Mouse (Mus musculus) heart, adult 9 months (tissue): ENCODE data around the gene Zar1.
"Not testable (repeated sequence)": the region's sequence is repeated elsewhere in the genome, so short reads cannot be mapped to it uniquely, and the experiment has no call there.

Experiments
- DNase-seq, 2 experiments: peaks; one replicate each; pipeline ENCODE4 v3.0.0; 2022; ENCODE audit warnings: low spot score in 2 of 2

The Zar1 gene

DNA sequence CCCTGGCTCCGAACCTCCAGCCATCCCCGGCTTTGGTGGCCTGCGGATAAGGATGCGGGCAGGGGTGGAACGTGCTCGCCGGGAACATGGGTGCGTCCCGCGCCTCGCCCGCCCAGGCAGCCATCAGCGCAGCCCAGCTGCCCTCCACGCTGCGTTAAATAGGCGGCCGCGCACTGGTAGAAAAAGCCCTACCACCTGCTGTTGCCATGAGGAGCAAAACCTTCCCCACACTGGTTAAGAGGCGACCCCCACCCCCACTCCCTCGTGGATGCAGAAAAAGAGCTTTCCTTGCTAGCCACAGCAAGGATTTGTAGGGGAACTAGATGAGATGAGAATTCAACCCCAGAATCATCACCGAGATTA is at the start of gene Zar1:
Gene Zar1 (minus strand): TSS at position 285 of the 363 bp plus-strand sequence.
- not testable (repeated sequence) for DNase-seq

DNA sequence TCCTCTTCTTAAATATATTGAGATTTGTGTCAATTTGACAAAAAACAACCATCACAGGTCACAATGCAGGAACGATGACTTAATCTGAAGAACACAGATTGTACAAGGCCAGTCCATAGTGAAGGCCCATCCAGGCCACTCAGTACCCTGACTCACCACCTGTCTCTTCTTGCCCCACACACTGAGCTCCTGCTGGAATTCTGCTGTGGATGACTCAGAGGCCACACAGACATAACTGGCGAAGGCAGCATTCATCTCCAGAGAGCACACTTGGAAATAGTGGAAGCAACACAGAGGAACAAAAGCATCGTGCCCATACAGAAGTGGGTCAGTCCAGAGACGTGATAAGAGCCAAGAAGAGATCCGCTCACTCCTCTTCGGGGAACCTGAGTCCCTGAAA is 49.0 kb upstream of the Zar1 start:
- no peak for DNase-seq

DNA sequence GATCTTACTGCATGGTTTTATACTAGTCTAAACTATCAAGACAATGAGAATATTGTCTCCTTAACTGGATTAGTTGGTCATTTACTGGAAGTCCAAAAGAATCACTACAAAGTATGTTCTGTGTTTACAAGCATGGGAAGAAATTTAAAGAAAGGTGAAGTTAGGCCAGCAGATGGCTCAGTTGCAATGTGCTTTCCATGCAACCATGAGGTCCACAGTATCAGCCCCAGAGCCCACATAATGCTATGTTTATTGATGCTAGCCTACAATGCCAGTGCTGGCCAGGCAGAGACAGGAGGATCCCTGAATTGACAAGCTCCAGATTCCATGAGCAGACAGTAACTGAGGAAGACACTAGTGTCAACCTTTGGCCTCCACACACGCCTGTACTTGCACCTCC is 40.0 kb upstream of the Zar1 start:
- no peak for DNase-seq

DNA sequence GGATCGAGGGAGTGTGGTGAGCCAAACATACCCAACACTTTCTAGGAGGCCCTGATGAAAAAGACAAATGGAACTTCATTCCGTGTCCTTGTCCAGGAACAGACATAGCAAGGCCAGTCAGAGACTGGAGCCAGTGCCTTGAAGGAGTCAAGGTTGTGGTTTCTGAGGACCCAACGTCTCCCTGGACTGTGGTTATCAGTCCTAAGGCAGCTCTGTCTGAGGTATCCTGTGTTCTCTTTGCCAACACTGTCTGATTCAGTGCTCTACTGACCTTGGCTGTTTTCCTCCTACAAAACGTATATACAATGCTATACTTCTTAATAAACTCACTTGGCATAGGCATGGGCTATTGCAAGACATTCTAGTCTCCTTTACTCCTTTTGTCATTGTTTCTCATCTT is 36.4 kb upstream of the Zar1 start:
- no peak for DNase-seq

DNA sequence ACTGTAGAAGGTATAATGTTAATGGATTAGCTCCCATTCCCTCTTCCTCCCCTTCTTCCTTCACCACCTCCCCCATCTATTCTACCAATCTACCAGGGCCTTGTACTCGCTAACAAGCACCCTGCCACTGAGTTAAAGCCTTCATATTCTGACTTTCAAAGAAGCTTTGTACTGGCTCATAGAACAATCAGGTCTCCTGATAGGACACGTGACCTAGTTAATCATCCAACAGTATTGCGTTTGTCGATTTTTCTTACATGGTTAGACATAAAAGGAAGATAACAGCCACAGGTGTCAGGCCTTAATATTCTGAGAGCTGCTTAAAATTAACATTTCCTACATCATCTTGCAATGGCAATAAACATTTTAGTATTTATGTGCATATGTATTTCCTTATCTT is 22.1 kb upstream of the Zar1 start:
- DNase-seq, result no peak

DNA sequence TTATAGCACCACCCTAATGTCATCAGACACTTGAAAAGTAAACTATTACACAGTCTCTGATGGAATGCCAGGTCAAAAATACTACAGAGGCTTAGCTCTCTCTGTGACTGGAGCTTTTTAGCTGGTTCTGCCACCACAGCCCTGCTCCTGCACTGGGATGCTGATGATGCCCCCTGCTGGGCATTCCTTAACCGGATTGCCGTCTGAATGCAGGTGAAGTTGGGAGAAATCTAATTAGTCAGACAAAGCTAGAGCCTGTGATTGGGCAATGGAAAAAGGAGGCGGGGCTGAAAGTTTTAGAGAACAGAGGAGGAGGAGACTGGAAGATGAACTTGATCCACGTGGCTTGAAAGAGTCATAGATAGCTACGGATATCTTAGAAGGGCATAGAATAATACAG is 20.0 kb upstream of the Zar1 start:
- peak; percentile 8 to 36 for DNase-seq

DNA sequence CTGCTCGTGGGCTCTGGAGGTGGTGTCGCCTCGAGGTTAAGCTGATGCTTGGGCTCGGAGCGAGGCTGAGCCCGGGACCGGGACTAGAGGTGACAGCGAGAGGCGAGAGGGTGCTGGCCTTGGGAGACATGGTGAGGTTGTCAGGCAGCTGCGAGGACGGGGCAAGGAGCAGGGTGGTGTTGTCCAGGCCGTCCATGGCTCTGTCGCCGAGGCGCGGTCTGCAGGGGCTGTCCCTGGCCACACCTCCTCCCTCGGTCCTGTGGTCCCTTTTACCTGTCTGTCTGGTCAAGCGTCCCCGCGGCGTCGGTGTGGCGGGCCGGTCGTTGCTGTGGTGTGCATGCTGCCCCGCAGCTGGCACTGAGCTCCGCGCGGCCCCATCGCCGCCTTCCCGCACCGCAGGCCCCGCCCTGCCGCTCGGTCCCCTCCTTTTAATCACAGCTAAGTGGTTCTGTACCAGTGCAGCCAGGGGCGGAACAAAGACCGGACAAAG is 6.2 kb upstream of the Zar1 start, which contains the start of gene Gm5868:
Gene Gm5868 (minus strand): TSS at position 360 of the 490 bp plus-strand sequence.
- DNase-seq, result no peak

DNA sequence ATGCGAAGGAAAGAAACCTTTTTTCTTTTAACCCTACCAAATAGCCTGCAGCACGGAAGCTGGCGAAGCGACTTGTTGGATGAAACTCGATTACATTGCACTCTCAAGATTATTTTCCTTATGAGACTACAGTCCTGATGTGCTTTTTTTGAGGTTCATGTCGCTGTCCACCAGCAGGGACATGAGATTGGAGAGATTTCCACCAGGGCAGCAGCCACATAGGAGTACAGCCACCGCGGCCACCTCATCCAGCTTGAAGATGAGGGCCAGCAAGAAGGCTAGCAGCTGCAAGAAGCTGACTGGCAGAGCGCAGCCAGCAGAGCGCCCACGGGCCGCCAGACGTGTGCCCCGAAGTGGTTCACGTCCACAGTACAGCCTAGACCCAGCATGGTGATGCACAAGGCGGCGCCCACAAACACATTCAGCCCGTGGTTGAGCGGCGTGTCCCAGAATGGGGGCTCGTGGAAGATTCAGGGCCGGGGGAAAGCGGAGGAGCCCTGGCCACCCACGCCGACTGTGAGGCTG is 5.7 kb upstream of the Zar1 start:
- not testable (repeated sequence) for DNase-seq

DNA sequence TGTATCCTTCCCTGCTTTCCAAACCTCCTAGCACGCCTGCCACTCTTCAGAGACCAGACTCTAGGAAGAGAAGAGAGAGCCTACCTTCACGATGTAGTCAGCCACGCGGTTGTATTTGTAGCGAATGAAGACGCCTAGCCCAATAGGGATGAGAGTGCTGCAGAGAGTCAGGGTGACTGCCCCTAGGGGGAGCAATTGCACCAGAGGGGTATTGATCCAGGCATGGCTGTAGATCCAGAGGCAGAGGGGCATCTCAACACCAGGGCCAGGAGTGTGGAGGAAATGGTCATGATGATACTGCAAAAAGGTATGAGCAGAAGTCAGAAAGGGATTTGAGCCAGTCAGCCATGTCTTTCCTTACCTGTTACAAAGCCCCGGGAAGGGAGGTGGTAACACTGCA is 5.1 kb upstream of the Zar1 start:
- DNase-seq, result not testable (repeated sequence)

DNA sequence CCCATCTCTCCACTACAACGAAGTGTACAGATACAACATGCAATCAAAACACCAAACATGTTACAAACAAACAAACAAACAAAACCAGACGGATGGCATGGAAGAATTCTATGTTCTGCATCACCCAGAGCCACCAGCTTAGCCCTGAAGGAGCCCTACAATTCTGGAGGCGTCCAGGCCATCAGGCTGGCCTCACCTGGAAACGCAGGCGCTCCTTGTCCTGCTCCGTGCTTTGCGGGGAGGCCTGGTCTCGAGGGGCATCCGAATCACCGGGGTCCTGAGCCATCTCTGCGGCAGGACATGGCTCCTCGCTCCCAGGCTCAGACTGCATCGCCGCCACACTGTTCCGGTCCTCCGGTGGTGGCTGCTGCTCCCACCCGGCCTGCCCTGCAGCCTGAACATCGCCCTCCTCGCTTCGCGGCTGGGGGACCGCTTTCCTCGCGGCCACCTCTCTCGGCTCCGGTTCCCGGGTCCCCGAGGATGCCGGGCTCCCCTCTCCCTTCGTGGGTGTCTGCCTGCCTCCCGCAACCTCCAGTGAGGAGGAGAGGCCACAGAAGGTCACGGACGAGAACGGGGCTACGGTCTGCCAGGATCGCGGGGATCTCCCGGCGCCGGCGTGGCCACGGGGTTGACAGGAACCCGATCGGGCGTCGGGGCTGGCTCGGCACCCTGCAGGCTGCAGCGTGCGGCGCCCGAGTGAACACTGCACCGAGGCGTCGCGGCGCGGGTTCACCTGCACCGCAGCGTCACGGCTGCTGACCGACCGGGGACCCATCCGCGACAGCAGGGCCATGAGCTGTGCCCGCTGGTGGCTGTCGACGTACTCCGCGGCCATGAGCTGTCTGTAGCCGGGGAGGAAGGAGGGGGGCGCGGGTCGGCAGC is 725 bp downstream of the Zar1 start:
- not testable (repeated sequence) for DNase-seq

DNA sequence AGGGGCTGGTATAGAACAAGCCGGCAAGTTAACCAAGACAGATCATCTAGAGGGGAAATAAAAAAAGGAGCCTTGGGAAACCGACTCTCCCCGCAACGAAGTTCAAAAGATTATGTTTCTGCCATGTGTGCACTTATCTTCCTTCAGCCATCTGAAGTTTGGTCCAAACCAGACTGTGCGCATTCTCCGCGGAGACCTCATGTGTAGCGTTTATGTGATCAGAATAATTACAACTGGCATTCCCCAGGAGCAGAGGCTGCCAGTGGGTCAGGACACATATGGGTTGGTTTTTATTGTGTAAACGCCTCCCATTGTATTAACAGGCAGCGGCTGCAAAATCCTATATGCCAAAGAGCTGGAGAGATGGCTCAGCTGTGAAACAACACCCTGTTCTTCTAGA is 1.5 kb downstream of the Zar1 start:
- not testable (repeated sequence) for DNase-seq

DNA sequence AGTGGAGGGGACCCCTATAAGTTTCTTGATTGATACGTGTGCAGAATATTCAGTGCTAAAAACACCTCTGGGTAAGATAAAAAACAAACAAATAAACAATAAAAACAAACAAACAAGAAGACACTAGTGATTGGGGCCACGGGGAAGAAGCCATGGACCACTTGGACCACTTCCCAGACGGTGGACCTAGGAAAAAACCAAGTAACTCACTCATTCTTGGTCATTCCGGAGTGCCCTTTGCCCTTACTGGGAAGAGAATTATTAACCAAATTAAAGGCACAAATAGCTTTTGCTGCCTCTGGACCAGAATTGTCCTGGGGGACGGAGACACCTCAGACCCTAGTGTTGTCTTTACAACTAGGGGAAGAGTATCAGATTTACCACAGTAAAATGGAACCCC is 15.4 kb downstream of the Zar1 start:
- no peak for DNase-seq

DNA sequence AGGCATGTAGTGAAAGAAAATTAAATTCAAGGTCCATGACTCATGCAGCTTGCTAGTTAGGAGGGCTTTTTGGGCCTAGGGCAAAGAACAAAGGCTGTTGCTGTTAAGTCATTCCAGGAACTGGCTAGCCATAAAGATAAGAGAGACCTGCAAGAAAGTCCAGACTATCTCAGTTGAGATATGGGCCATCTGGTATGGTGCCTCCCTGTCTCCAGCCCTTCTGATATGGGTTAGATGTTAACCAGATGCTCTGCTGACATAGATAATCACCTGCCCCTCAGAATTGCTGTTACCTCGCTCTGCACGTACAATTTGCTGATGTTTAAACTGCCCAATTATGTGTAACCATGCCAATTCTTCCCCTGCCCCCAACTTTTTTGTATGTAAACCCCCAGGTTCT is 17.9 kb downstream of the Zar1 start:
- not testable (repeated sequence) for DNase-seq

DNA sequence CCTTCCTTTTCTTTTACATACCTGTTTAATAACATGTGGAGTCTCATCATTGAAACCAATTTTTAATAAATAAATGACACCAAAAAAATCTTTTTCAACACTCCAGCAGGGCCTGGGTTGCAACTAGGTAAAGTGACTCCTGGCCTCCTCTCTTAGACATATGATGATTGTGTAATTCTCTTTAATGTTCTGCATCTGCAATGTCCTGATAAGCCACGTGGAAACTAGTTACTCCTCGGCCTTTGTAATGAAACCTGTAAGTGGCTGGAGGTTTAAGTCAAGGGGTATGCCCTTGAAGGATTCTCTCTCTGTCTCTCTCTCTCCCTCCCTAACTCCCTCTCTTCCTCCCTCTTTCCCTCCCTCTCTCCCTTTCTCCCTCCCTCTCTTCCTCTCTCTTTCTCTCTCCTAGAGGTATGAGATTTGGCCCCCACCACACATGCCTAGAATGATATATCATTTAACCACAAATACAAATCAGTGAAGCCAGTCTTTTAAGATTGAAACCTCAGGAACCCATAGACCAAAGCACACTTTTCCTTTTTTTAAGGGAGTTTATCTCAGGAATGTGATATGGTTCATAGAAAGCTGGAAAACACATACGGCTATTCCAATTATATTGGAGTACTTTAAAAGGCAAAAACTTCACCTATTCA is 20.0 kb downstream of the Zar1 start:
- DNase-seq, result no peak

DNA sequence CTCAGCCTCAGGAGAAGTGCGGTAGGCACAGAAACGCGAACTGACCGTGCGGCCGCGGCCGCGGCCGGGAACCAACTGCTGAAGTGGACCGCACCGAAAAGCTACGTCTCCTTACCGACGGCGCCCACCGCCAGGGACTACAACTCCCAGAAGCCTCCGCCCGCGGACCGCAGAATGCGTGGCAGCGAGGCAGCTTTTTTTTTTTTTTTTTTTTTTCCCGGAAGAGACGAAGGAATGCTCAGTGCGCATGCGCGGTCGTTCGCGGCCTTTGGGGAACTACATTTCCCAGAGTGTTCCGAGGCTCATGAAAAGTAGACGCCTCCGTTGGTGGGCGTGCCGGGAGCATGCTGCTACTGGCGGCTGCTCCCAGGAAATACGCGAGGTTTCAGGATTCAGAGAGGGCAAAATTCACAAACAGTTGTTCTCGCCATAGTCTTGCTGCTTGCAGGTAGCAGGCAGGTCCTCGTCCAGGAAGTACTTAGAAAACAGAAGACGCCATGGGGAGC is 21.5 kb downstream of the Zar1 start, which contains the start of gene Nfxl1:
Gene Nfxl1 (minus strand): TSS at position 141 of the 506 bp plus-strand sequence.
- peak; percentile 90 to 96 for DNase-seq

DNA sequence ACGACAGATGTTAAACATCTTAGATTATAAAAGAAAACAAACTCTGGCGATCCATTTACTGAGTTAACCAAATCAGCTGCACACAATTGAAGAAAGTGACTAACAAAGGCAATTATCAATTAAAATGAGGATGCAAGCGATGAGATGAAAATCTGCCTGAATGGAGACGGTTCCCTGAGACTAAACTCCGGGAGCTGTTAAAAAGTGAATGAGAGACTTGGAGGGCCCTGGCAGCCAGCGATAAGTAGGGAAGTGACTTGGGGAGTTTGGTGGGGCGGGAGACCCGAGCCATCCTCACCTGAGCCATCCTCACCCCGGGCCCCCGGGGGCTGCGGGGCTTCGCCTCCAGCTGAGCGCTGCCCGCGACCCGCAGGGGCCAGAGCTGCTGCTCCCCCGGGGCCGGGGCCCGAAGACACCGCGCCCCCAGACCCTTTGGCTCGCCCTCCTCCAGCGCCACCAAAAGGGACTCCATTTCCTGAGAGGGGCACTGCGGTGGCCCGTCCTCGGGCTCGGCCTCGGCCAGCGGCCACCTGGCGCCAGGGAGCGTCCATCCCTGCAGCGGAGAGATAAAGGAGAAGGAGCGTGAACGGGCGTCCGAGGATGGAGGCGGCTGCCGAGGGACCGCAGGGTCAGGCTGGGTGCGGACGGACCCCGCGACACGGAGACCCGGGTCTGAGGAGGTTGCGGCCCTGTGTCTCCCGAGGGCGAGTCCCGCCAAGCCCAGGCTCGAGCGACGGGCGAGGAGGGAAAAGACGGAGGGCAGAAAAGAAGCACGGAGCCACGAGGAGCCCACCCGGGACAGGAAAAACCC is 22.1 kb downstream of the Zar1 start:
- DNase-seq, result peak; percentile 31 to 37

DNA sequence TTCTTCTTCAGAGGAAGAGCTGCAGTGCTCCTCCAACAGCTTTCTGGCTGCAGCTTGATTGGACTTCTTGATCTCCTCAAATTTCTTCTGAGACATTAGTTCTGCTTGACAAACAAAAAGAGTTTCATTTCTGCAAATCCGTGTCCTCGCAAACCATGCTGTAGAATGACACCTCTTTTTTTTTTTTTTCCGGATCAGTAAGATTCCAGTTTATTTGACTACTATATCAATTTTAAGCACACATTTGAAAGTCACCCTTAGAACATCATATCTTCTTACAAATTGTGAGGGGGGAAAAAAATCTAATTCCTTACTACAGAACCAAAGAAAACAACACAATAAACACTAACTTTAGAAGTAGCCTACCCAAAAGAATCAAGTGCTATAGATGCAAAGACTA is 24.8 kb downstream of the Zar1 start:
- no peak for DNase-seq

DNA sequence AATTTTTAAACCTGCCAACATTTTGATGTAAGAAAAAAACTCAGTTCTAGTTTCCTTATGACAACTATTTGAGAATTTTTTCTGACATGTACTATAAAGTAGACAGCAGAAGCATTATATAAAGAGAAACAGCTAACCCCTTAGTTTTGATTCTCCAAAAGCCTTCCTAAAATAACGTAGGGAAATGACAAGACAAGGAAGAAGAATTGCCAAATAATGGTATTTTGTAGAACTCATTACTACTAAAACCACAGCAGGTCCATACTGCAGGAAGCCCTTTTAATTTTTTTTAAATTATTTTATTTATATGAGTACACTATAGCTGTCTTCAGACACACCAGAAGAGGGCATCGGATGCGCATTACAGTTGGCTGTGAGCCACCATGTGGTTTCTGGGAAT is 29.8 kb downstream of the Zar1 start:
- DNase-seq, result no peak

DNA sequence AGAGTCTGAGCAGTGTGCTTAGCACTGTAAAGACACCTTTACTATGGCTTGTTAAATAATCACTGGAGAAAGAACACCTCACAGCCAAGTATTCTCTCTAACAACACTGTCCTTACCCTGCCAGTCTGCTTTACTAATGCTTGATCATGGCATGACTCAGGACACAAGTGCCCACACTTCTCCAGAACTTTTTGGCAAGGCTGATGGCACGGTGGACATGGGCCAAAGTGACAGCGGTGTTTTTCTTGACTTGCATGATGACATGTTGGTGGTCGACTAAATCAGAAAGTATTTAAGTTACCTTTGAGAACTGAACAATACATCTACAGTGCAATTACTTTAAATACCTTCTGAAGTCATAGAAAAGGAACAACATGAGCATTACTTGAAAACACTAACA is 52.2 kb downstream of the Zar1 start:
- no peak for DNase-seq
